Mouse (Mus musculus) C2C12 (cell line): ENCODE measurements around the gene Scd2.

Source experiments
- CEBPB ChIP-seq: IDR thresholded peaks from one replicate; pipeline ENCODE4 v1.6.1; 2011; ENCODE audit warnings: low read depth, mild to moderate bottlenecking, control low read depth, moderate library complexity
- CTCF ChIP-seq: IDR thresholded peaks from one replicate; pipeline ENCODE4 v1.5.1; 2011; ENCODE audit not compliant: control insufficient read depth, insufficient read depth, insufficient read length
- FOSL1 ChIP-seq: IDR thresholded peaks from one replicate; pipeline ENCODE4 v1.8.0; 2011; ENCODE audit warnings: mild to moderate bottlenecking, low read length; ENCODE audit not compliant: poor library complexity, insufficient read depth, severe bottlenecking
- MAX ChIP-seq: IDR thresholded peaks from one replicate; pipeline ENCODE4 v1.6.1; 2011; ENCODE audit warnings: mild to moderate bottlenecking, control low read depth
- MYOG ChIP-seq: IDR thresholded peaks from one replicate; pipeline ENCODE4 v1.6.1; 2011; ENCODE audit not compliant: control insufficient read depth, insufficient read length; ENCODE audit errors: extremely low read depth
- USF1 ChIP-seq: IDR thresholded peaks from one replicate; pipeline ENCODE4 v1.6.1; 2011; ENCODE audit warnings: low read depth, mild to moderate bottlenecking, control low read depth, moderate library complexity

GRCm38 (mm10) chr19:44304851-44305510 lies 11.5 kb downstream of the Scd2 start:
- no peak for TF ChIP-seq USF1
- TF ChIP-seq CTCF, result no peak
- no peak for TF ChIP-seq FOSL1
- TF ChIP-seq CEBPB, result no peak
- TF ChIP-seq MAX, result no peak
- TF ChIP-seq MYOG, result no peak
